Mouse (Mus musculus) kidney, postnatal 14 days (tissue): ENCODE data around the gene Hps5.
A peak's percentile ranks its signal among the peaks of the same experiment; 100 is the strongest.
"Not testable (repeated sequence)": the region's sequence is repeated elsewhere in the genome, so short reads cannot be mapped to it uniquely, and the experiment has no call there.

Source experiments
- DNase-seq: peaks from one replicate; pipeline ENCODE4 v3.0.0; 2022; ENCODE audit warnings: mixed read lengths

Hps5 gene

GRCm38 (mm10) chr7:46827046-46827802 is 31.4 kb upstream of the Hps5 start:
- peak; percentile 69 for DNase-seq

GRCm38 (mm10) chr7:46820876-46821632 is 25.2 kb upstream of the Hps5 start:
- DNase-seq = peak; percentile 55

DNA sequence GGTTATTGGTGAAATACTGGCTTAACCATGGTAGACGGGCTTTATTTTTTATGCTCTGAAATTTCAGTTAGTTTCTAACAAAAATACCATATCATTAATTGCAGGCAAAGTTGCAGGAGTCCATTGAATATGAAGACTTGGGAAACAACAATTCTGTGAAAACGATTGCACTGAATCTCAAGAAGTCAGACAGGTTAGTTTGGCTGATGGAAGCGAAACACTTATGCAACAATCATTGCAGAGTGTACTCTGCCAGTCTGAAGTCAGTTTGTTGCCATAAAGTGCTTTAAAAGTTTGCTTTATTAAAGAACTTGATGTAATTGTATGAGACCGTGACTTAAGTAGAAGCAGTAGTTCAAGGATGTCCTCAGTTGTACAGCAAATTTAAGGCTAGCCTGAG is 18.1 kb upstream of the Hps5 start:
- DNase-seq = no peak

GRCm38 (mm10) chr7:46810325-46810724 is 14.5 kb upstream of the Hps5 start:
- DNase-seq = no peak

- DNase-seq = no peak
Observed at GRCm38 (mm10) chr7:46796779-46797178, 915 bp upstream of the Hps5 start.

DNA sequence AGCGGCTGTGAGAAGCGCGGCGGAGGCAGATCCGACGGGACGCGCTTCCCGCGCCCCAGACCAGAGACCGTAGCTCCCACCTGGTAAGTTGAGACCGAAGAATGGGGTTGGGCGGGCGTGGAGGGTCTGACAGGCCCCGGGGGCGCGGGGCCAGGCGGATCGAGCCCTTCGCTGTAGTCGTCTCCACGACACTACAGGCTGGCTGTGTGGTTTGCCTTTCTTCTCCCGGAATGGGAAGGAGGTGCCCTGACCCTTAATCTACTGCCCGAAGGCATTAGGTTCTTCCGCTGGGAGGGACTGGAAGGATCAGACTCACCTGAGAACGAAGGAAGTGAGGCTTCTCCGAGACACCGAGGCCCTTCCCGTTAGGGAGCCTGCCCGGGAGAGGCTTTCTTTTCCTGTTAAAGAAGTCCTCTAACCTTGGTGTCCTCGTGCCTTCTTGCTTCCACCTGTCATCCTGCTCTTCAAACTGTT is 379 bp upstream of the Hps5 start:
- DNase-seq = no peak

DNA sequence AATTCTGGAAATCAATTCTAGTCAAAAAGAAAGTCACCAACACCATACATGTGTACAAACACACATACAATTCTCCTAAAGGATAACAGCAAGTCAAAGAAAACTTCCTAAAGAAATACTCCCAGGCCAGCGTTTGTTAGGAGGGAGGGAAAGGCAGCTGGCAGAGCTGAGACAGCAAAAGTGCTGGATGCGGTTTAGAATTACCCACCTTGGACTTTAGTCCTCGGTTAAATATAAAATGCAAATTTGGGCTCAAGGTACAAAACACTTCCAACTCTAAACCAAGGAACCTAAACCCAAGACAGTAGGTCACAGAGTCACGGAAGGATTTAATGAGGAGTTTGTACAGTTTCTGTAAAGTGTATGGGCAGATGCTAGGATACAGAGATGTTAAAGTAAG is 2.0 kb downstream of the Hps5 start:
- peak; percentile 29 for DNase-seq

GRCm38 (mm10) chr7:46789177-46789849 is 6.6 kb downstream of the Hps5 start:
- DNase-seq = no peak

DNA sequence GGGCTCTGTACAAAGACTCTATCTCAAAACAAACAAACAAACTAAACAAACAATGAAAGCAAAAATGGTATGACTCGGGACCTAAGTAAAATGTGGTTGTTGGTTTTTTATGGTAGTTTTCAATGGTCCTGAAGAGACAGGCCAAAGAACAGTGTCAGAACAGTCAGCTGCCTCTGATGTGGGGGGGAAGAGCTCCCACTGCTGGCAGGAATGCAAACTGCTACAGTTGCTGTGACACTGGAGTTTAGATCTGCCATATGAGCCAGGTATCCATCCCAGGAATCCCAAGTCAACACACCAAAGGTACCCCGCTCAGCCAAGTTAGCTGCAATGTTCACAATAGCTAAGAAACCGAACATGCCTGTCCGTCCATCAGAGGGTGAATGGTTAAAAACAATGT is 25.2 kb downstream of the Hps5 start:
- peak; percentile 60 for DNase-seq

DNA sequence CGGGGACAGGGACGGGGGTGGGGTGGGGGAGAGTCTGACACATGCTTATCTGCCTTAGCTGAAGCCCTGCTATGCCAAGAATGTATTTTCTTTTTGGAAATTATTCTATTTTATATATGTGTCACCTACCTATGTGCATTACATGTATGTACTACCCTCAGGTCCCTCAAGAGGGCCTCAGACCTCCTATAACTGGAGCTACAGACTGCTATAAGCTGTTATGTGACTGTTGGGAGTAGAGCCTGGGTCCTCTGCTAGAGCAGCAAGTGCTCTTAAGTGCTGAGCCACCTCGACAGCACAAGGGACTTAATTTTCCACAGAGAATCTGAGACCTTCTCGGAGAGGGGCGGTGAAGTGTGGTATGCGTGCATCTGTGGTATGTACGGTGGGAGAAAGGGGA is 27.4 kb downstream of the Hps5 start:
- no peak for DNase-seq

DNA sequence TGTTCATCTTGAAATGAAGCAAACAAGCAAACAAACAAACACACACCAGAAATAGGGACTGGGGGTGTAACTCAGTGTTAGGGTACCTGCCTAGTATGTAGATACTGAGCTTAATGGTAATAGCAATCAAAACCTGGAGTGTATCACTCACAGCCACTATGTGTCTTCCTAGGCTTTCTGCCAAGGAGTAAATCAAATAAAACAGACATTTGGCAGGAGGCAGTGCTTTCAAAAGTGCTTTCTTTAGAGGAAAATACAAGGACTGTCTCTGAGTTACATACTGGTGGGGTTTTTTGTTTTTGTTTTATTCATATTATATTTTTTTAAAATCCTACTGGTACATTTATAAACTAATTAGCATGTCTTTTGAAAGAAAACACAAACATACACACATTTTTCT is 28.5 kb downstream of the Hps5 start:
- no peak for DNase-seq

DNA sequence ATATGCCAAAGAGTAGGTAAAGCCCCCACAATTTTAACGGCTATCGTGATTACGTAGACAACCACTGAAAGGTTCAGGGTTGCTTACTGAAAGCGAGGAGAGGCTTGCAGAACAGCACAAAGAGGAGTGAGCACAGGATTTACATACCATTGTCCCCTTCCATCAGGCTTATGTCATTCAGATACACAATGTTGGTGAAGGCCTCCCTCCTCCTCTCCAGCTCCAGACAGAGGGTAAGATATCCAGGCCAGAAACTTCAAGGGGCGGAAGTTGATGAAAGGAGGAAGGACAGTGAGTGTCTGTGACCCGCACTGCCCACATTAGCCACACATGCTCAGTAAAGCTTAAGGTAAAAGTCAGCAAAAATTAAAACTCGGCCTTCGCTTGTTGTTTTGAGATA is 31.2 kb downstream of the Hps5 start:
- DNase-seq = no peak

- DNase-seq = no peak
Observed at GRCm38 (mm10) chr7:46762601-46763000, 33.3 kb downstream of the Hps5 start.

DNA sequence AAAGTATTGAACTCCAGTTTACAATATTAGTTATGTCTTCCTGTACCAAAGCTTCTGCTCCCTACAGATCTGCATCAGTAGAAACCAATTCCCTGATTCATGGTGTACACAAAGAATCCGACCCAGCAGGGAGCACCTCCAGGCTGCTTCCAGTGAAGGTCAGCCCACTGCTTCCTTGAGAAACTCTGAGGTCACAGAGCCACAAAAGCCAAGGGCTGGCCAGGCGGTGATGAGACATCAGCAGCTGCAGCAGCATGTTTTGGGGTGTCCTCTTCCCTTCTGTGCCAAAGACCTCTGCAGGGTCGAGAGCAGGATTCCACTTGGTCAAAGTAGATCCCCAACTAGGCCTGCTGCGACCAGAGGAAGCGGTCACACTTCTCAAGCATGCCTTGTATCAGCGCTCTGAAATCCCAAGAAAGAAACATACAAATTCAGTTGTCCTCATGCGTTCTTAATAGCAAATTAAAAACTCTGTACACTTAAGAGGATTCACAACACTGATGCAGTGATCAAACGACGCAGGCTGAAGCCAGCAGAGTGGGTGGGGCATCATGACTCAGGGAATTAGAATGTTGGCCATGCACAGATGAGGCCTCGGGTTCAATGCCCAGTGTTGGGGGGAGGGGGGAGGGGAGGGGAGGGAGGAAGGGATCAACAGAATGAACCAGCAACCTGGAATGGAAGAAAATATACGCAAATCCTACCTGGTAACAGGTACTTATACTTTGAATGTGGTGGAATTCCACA is 34.6 kb downstream of the Hps5 start:
- no peak for DNase-seq

GRCm38 (mm10) chr7:46751490-46751889 is 44.4 kb downstream of the Hps5 start, which contains the start of gene Saa2:
Gene Saa2 (plus strand): TSS chr7:46751790.
- DNase-seq = no peak

DNA sequence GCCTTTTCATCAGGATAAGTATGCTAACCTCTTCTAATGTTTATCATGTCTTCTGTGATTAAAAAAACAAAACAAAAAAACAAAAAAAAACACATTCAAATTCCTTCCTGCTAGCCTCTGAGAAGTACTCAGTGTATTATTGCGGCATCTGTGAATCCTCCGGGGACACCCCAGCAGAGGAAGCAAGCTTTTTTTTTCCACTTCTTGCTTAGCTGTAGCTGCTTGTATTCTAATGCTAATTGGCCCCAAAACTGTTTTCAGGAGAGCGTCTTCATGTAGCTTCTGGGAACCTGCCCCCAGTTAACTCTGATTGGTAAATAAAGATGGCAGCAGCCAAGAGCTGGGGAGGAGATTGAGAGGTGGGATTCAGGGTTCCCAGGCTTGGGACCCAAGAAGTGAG is 47.4 kb downstream of the Hps5 start:
- no peak for DNase-seq

DNA sequence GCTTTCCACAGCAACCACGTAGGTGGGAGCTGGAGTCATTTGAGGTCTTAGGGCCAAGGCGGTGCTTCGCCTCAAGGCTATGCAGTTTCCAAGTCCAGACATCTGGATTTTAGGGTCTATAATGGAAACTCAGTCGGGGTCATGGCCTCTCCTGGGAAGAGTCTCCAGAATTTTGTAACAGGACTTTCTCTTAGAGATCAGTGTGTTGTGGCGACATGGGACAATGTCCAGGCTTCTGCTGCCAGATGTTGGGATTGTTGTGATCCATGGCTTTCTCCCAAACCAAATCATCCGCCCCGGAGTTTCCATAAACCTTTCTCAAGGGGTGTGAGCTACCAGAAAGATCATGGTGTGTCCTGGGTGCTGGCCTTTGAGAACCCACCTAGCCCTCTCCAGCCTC is 49.5 kb downstream of the Hps5 start:
- no peak for DNase-seq

GRCm38 (mm10) chr7:46745816-46746215 is 50.0 kb downstream of the Hps5 start:
- DNase-seq = no peak

GRCm38 (mm10) chr7:46742880-46743279 is 53.0 kb downstream of the Hps5 start, which contains the start of gene Saa1:
Gene Saa1 (minus strand): TSS chr7:46742980.
- not testable (repeated sequence) for DNase-seq

GRCm38 (mm10) chr7:46740041-46740440 is 55.8 kb downstream of the Hps5 start:
- not testable (repeated sequence) for DNase-seq

DNA sequence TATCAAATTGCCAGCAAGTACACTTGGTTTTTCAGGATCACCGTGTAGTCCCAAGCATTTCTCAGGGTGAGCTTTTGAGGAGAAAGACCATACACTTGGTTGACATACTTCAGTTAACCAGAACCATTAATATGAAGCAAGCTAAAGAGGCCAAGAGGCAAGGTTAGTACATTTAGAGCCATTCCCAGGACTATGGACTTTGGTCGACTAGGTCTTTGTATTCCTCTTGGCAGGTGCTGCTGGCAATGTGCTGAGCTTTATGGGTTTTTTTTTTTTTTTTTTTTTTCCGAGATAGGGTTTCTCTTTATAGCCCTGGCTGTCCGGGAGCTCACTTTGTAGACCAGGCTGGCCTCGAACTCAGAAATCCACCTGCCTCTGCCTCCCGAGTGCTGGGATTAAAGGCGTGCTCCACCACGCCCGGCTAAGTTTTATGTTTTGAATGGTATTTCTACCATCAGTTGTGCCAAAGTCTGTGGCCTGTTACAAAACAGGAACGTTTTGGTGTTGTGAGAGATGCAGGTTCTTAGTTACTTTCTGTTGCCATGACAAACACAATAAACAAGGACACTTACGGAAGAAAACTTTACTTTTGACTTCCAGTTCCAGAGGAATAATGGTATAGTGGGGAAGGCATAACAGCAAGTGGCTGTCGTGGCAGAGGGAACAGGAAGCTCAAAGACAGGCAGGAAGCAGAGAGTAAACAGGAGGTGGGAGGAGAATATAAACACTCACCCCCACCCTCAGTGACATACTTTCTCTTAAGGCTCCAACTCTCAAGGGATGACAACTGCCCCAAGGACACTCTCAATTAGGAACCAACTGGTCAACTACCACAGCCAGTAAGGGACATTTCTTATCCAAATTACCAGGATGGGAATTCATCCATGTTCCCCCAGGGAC is 57.1 kb downstream of the Hps5 start:
- peak; percentile 31 for DNase-seq

DNA sequence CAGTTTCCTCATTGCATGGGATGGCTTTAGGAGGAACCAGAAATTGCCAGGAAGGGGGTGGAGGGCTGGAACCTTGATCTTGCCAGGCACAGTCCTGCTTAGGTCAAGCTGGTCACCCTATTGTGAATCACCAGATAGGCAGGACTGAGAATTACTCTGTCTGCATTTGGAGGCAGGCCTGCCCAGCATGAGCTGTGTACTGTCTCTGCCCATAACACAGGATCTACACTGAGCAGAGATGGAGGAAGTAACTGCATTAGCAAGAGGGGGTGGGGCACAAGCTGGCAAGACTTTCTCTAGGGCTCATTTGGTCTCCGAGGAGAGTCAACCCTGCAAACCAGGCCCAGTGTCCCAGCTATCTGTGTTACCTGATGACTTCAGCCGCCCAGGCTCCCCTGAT is 60.9 kb downstream of the Hps5 start:
- DNase-seq = no peak
